Mouse (Mus musculus): ENCODE measurements around the gene Fcho2. TPM values are rescaled to one million over a fixed set of nuclear protein-coding genes. Genes with fewer than 3 reads are reported as not detected.

Fcho2 gene
- polyA plus RNA-seq, 1 experiment from 2014 or later: 16.6 TPM

DNA sequence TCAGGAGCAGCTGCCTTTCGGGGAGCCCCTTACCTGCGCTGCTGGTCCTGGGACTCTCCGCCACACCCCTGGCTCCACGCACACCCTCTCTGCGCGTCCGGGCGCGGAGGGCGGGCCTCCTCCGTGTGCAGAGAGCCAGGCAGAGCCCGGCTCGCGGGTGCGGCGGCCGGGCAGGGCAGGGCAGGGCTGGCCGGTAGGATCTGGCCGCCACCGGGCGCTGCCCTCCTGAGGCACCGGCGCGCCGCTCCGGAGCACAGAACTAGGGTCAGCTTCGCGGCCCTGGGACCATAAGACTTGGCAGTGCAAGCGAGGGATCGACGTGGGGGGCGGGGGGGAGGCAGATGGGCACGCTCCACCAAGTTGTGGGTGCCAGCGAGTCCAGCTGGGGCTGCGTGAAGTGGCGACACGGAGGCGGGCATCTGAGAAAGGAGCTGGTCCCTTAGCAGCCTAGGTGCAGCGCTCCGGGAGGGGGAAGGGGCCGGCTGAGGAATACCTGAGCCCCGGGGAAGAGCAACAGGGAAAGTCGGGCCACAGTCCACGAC, 120.4 kb downstream of the Fcho2 start, which contains the start of gene Tmem171:
Gene Tmem171 (minus strand): TSS at position 62 of the 542 bp plus-strand sequence.
- Histone ChIP-seq H3K9ac (replicated peaks) (peak within 1 kb of the TSS; percentile 61), H3K36me3 (replicated peaks; ENCODE audit: insufficient read depth, low read length) (no peaks in the 10 kb centered on the region), H3K4me2 (ENCODE audit: low read depth, low read length) (peak within 1 kb of the TSS; percentile 72), H3K4me1 (ENCODE audit: insufficient read depth) (peaks cover 9% of the 10 kb centered on the region; the same call in 1 of the 2 replicates), H3K9me3 (ENCODE audit: low read length) (no peaks in the 10 kb centered on the region), H3K27ac (ENCODE audit: low read depth) (no peak within 1 kb of the TSS), H3K4me3 (ENCODE audit: low read depth, low read length) (peak within 1 kb of the TSS; percentile 37), H3K27me3 (ENCODE audit: insufficient read depth, low read length) (0 out of 2 replicates have a peak, but pooled peaks cover 11% of the 10 kb centered on the region)
- TF ChIP-seq EP300 (IDR thresholded peaks at IDR 0.05; ENCODE audit: low read depth): no peak
- TF ChIP-seq CTCF (IDR thresholded peaks at IDR 0.05; ENCODE audit: low read depth): no peak
- peak; percentile 37 for DNase-seq
- peak; percentile 63 for ATAC-seq
- WGBS (ENCODE audit: insufficient replicate concordance): 8% methylated on average over 28 of the region's 44 CpGs

DNA sequence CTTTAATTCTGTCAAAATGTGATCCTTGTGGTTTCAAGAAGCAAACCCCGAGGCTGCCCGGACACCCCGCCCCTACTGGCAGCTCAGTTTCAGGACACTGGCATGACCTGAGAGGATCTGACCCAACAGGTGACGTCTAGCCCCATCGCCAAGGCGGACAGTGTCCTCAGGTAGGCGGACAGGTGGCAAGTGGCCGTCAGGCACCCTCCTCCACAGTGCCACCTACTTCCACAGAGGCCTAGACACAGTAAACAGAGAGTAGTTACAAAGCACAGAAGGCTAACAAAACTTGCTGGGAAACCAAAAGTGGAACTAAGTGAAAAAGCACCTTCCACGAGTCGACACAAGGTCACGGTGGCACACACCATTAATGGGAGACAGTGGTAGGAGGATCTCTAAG, 121.9 kb downstream of the Fcho2 start:
- H3K4me2 ChIP-seq (ENCODE audit: low read depth, low read length): no peak overlapping the region
- TF ChIP-seq EP300 (IDR thresholded peaks at IDR 0.05; ENCODE audit: low read depth) (no peak), CTCF (IDR thresholded peaks at IDR 0.05; ENCODE audit: low read depth) (no peak)
- H3K9me3 ChIP-seq (ENCODE audit: low read length): no peaks in the 10 kb centered on the region
- ATAC-seq (no peak), DNase-seq (no peak)
- no peak overlapping the region for H3K27ac ChIP-seq (ENCODE audit: low read depth)
- H3K4me3 ChIP-seq (ENCODE audit: low read depth, low read length): no peak overlapping the region
- 64% methylated on average over 11 of the region's 11 CpGs for WGBS (ENCODE audit: insufficient replicate concordance)
- no peak overlapping the region for H3K9ac ChIP-seq (replicated peaks)
- peaks cover 9% of the 10 kb centered on the region; the same call in 1 of the 2 replicates for H3K4me1 ChIP-seq (ENCODE audit: insufficient read depth)
- no peaks in the 10 kb centered on the region for H3K36me3 ChIP-seq (replicated peaks; ENCODE audit: insufficient read depth, low read length)
- 0 out of 2 replicates have a peak, but pooled peaks cover 11% of the 10 kb centered on the region for H3K27me3 ChIP-seq (ENCODE audit: insufficient read depth, low read length)

DNA sequence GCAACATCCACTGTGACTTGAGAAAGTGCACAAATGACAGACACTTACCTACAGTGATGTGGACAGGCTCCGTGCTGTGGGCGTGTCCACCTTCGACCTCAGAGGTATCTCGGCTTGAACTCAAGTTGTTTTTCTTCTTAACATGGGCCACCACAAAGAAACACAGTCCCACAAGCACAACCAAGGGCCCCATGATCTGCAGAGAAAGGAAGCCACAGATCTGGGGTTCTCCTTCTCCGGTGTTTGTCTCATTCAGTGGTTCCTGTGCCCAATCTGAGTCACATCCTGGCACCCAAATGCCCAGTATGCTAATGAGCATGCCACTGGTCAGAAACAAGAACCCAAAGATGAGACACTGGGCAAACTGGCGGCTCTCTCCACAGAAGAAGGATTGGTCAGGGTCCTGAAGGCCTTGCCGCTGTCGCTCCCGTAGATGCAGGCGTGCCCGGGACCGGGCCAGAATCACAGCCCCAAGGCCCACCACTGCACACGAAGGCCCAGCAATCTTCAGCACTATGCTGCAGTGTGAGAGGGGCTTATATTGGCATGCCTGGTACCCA, 123.2 kb downstream of the Fcho2 start:
- H3K4me1 ChIP-seq (ENCODE audit: insufficient read depth): peaks cover 9% of the 10 kb centered on the region; the same call in 1 of the 2 replicates
- H3K9me3 ChIP-seq (ENCODE audit: low read length): no peaks in the 10 kb centered on the region
- no peak overlapping the region for H3K4me2 ChIP-seq (ENCODE audit: low read depth, low read length)
- H3K27me3 ChIP-seq (ENCODE audit: insufficient read depth, low read length): 0 out of 2 replicates have a peak, but pooled peaks cover 11% of the 10 kb centered on the region
- no peaks in the 10 kb centered on the region for H3K36me3 ChIP-seq (replicated peaks; ENCODE audit: insufficient read depth, low read length)
- TF ChIP-seq EP300 (IDR thresholded peaks at IDR 0.05; ENCODE audit: low read depth) (no peak), CTCF (IDR thresholded peaks at IDR 0.05; ENCODE audit: low read depth) (no peak)
- H3K4me3 ChIP-seq (ENCODE audit: low read depth, low read length): no peak overlapping the region
- no peak overlapping the region for H3K27ac ChIP-seq (ENCODE audit: low read depth)
- DNase-seq (no peak), ATAC-seq (no peak)
- WGBS (ENCODE audit: insufficient replicate concordance): 81% methylated on average over 13 of the region's 13 CpGs
- no peak overlapping the region for H3K9ac ChIP-seq (replicated peaks)

DNA sequence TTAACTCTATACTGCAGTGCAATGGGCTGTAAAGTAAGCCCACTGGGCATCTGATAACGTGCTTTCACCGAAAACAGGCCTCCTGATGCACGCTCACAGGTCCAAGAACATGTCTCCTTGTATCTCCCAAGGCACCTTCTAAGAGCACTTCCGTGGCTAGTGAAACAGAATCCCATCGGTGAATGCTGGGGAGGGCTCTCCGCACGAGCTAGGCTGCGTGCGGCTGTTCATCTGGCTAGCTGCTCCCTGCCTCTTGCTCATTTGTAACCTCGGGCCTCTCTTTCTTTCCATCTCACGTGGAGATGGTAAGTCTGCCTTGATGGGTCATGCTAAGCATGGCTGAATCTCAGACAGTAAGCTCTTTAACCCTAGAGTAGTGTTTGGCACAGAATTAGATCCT, 124.4 kb downstream of the Fcho2 start:
- Histone ChIP-seq H3K4me2 (ENCODE audit: low read depth, low read length) (no peak overlapping the region), H3K36me3 (replicated peaks; ENCODE audit: insufficient read depth, low read length) (no peaks in the 10 kb centered on the region), H3K27me3 (ENCODE audit: insufficient read depth, low read length) (0 out of 2 replicates have a peak, but pooled peaks cover 7% of the 10 kb centered on the region), H3K4me1 (ENCODE audit: insufficient read depth) (peaks cover 9% of the 10 kb centered on the region; the same call in 1 of the 2 replicates), H3K27ac (ENCODE audit: low read depth) (no peak overlapping the region), H3K4me3 (ENCODE audit: low read depth, low read length) (no peak overlapping the region), H3K9ac (replicated peaks) (no peak overlapping the region), H3K9me3 (ENCODE audit: low read length) (no peaks in the 10 kb centered on the region)
- DNase-seq (no peak), ATAC-seq (no peak)
- TF ChIP-seq CTCF (IDR thresholded peaks at IDR 0.05; ENCODE audit: low read depth) (no peak), EP300 (IDR thresholded peaks at IDR 0.05; ENCODE audit: low read depth) (no peak)
- WGBS (ENCODE audit: insufficient replicate concordance): 82% methylated on average over 11 of the region's 11 CpGs

DNA sequence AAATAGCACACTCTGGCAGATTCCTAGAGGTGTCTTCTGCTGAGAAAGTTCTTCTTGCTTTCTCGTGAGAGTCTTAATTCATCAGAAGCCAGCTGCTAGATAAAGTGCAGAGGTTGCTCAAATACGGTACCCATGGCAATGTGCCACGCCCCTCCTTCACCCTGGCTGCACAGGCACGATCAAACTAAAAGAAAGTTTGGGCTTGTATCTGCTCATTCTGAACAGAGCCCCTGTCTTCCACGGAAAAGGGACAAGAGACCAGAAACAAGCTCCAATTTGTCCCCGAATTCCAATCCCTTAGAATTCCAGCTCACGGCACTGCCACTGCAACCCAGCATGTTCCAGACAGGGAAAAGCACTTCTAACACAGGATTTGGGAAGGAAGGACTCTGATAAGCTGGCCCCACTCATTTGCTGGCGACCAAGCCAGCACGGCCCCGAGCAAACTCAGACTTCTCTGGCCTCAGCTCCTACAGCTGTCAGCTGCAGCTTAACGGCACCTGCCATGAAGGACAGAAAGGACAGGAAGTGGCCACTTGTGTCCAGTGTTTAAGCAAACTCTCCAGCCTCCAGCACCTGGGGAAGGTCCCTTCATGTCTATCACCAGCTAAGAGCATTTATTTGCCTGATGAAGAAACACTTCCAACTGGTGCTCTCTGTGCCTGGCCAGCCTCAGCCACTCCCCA, 125.5 kb downstream of the Fcho2 start:
- TF ChIP-seq EP300 (IDR thresholded peaks at IDR 0.05; ENCODE audit: low read depth) (no peak), CTCF (IDR thresholded peaks at IDR 0.05; ENCODE audit: low read depth) (no peak)
- Histone ChIP-seq H3K9ac (replicated peaks) (no peak overlapping the region), H3K36me3 (replicated peaks; ENCODE audit: insufficient read depth, low read length) (no peaks in the 10 kb centered on the region), H3K27me3 (ENCODE audit: insufficient read depth, low read length) (0 out of 2 replicates have a peak, but pooled peaks cover 3% of the 10 kb centered on the region), H3K4me1 (ENCODE audit: insufficient read depth) (peaks cover 3% of the 10 kb centered on the region; the same call in 1 of the 2 replicates), H3K4me3 (ENCODE audit: low read depth, low read length) (no peak overlapping the region), H3K27ac (ENCODE audit: low read depth) (no peak overlapping the region), H3K4me2 (ENCODE audit: low read depth, low read length) (no peak overlapping the region), H3K9me3 (ENCODE audit: low read length) (no peaks in the 10 kb centered on the region)
- 63% methylated on average over 11 of the region's 11 CpGs for WGBS (ENCODE audit: insufficient replicate concordance)
- DNase-seq (no peak), ATAC-seq (no peak)

DNA sequence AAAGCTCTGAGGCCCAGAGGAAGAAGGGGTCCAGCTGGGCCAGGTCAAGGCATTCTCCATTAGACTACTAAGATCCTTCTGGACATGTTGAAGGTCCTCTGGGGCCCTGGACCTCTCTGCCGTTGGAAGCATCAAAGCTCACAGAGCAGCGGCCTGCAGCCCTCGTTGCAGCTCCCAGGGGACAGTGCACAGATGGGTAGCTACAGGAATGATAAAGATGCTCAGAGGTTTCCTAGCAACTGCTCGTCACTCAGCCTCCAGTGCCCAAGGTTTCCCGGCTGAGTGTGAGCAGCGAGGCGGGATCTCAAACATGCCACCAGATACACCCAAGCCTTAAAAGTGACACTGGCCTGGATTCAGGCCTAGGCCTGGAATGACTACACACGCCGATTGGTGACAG, 127.3 kb downstream of the Fcho2 start:
- Histone ChIP-seq H3K27ac (ENCODE audit: low read depth) (no peak overlapping the region), H3K4me2 (ENCODE audit: low read depth, low read length) (no peak overlapping the region), H3K27me3 (ENCODE audit: insufficient read depth, low read length) (no peaks in the 10 kb centered on the region), H3K4me3 (ENCODE audit: low read depth, low read length) (no peak overlapping the region), H3K9me3 (ENCODE audit: low read length) (no peaks in the 10 kb centered on the region), H3K9ac (replicated peaks) (no peak overlapping the region), H3K36me3 (replicated peaks; ENCODE audit: insufficient read depth, low read length) (no peaks in the 10 kb centered on the region), H3K4me1 (ENCODE audit: insufficient read depth) (no peaks in the 10 kb centered on the region)
- DNase-seq: no peak
- WGBS (ENCODE audit: insufficient replicate concordance): 80% methylated on average over 9 of the region's 9 CpGs
- ATAC-seq: no peak
- TF ChIP-seq EP300 (IDR thresholded peaks at IDR 0.05; ENCODE audit: low read depth) (no peak), CTCF (IDR thresholded peaks at IDR 0.05; ENCODE audit: low read depth) (no peak)

All from liver, postnatal 0 days (tissue).